Mouse (Mus musculus) neural tube, embryonic 11.5 days (tissue): ENCODE results near the gene Olfr206. TPM values are rescaled to one million over a fixed set of nuclear protein-coding genes. Genes with fewer than 3 reads are reported as not detected.
"Not testable (repeated sequence)": the region's sequence is repeated elsewhere in the genome, so short reads cannot be mapped to it uniquely, and the experiment has no call there.

Experiments
- ATAC-seq: fragments of 200-750 bp; cut with Nextera tagmentation; 2 replicates; pipeline ENCODE4 v1.8.0; 2017; ENCODE audit warnings: moderate number of reproducible peaks, mild to moderate bottlenecking, moderate TSS enrichment, moderate library complexity; ENCODE audit not compliant: insufficient read depth, low FRiP score, low TSS enrichment
- DNase-seq: peaks from one replicate; pipeline ENCODE4 v3.0.0-alpha.2; 2015; ENCODE audit warnings: low spot score
- H3K27ac ChIP-seq: fragments of 300-500 bp; sonication (generic); 2 replicates; pipeline ENCODE4 v1.5.1; 2014; ENCODE audit warnings: low read depth, mild to moderate bottlenecking, low read length
- H3K27me3 ChIP-seq: fragments of 300-500 bp; sonication (generic); 2 replicates; pipeline ENCODE4 v1.6.1; 2014; ENCODE audit warnings: mild to moderate bottlenecking, low read length, mixed read lengths; ENCODE audit not compliant: control insufficient read depth, insufficient read depth
- H3K36me3 ChIP-seq: fragments of 300-500 bp; sonication (generic); 2 replicates; pipeline ENCODE4 v1.6.1; 2014; ENCODE audit warnings: mild to moderate bottlenecking, low read length, moderate library complexity, mixed read lengths; ENCODE audit not compliant: control insufficient read depth, insufficient read depth
- H3K4me1 ChIP-seq: fragments of 300-500 bp; sonication (generic); 2 replicates; pipeline ENCODE4 v1.6.1; 2014; ENCODE audit warnings: low read length, mixed read lengths; ENCODE audit not compliant: control insufficient read depth, insufficient read depth
- H3K4me2 ChIP-seq: fragments of 300-500 bp; sonication (generic); 2 replicates; pipeline ENCODE4 v1.6.1; 2014; ENCODE audit warnings: low read depth, mild to moderate bottlenecking, moderate library complexity
- H3K4me3 ChIP-seq: fragments of 300-500 bp; sonication (generic); 2 replicates; pipeline ENCODE4 v1.5.1; 2014; ENCODE audit warnings: low read depth, low read length
- H3K9ac ChIP-seq: fragments of 300-500 bp; sonication (generic); 2 replicates; pipeline ENCODE4 v1.6.1; 2014; ENCODE audit warnings: mild to moderate bottlenecking, low read length
- H3K9me3 ChIP-seq: fragments of 300-500 bp; sonication (generic); 2 replicates; pipeline ENCODE4 v1.6.1; 2016; ENCODE audit warnings: low read length; ENCODE audit not compliant: control insufficient read depth
- WGBS: fragments of 180-500 bp; shearing (Covaris S2); extraction: QIAGEN DNeasy Blood & Tissue Kit; methylation state at CpG from one replicate; pipeline ENCODE4 v1.1.7; 2014; 5-methylcytosine and 5-hydroxymethylcytosine counted together
- polyA plus RNA-seq: library from polyadenylated mRNA; unstranded; fragments of >200 nt; fragmentation: Nextera tagmentation; extraction: Ambion mirVana; gene quantifications from 2 replicates; pipeline ENCODE4 v1.2.1, GENCODE M21; 2014

Gene Olfr206
- not detected in 2 replicates for polyA plus RNA-seq

- H3K4me2 ChIP-seq, result no peak within 1 kb of the TSS
- no peaks in the 10 kb centered on the region for H3K27me3 ChIP-seq
- H3K4me1 ChIP-seq, result no peaks in the 10 kb centered on the region
- no peak within 1 kb of the TSS for H3K27ac ChIP-seq
- H3K9ac ChIP-seq, result no peak within 1 kb of the TSS
- H3K4me3 ChIP-seq, result no peak within 1 kb of the TSS
- no peaks in the 10 kb centered on the region for H3K9me3 ChIP-seq
- ATAC-seq, result no peak
- no peaks in the 10 kb centered on the region for H3K36me3 ChIP-seq
- DNase-seq, result no peak
- WGBS, result 87% methylated on average over 1 of the region's 1 CpGs
Measured at GRCm38 (mm10) chr16:59349146-59349545, at the start of gene Olfr206. Gene Olfr206, minus strand, starts transcription at chr16:59349246.

GRCm38 (mm10) chr16:59393300-59393699, 44.3 kb upstream of the Olfr206 start:
- 87% methylated on average over 3 of the region's 3 CpGs for WGBS
- Histone ChIP-seq H3K9ac (no peak overlapping the region), H3K27me3 (no peaks in the 10 kb centered on the region), H3K4me2 (no peak overlapping the region), H3K9me3 (no peaks in the 10 kb centered on the region), H3K27ac (no peak overlapping the region), H3K4me3 (no peak overlapping the region), H3K4me1 (no peaks in the 10 kb centered on the region), H3K36me3 (no peaks in the 10 kb centered on the region)
- DNase-seq, result no peak
- ATAC-seq, result no peak

- Histone ChIP-seq H3K27me3 (no peaks in the 10 kb centered on the region), H3K4me2 (no peak within 1 kb of the TSS), H3K9ac (no peak within 1 kb of the TSS), H3K36me3 (no peaks in the 10 kb centered on the region), H3K4me1 (no peaks in the 10 kb centered on the region), H3K27ac (no peak within 1 kb of the TSS), H3K4me3 (no peak within 1 kb of the TSS), H3K9me3 (no peaks in the 10 kb centered on the region)
- DNase-seq, result no peak
- no peak for ATAC-seq
- 82% methylated on average over 2 of the region's 2 CpGs for WGBS
Measured at GRCm38 (mm10) chr16:59363893-59364292, 14.8 kb upstream of the Olfr206 start, which contains the start of gene Olfr209. Gene Olfr209, minus strand, starts transcription at chr16:59363993.

GRCm38 (mm10) chr16:59331038-59331437, 18.0 kb downstream of the Olfr206 start, which contains the start of gene Olfr205:
Gene Olfr205, minus strand, starts transcription at chr16:59331138.
- H3K27ac ChIP-seq, result no peak within 1 kb of the TSS
- no peaks in the 10 kb centered on the region for H3K36me3 ChIP-seq
- H3K4me3 ChIP-seq, result no peak within 1 kb of the TSS
- no peak for ATAC-seq
- H3K4me2 ChIP-seq, result no peak within 1 kb of the TSS
- no peaks in the 10 kb centered on the region for H3K27me3 ChIP-seq
- no peak within 1 kb of the TSS for H3K9ac ChIP-seq
- H3K4me1 ChIP-seq, result no peaks in the 10 kb centered on the region
- H3K9me3 ChIP-seq, result no peaks in the 10 kb centered on the region
- no peak for DNase-seq

- ATAC-seq, H3K4me1 ChIP-seq, H3K36me3 ChIP-seq, H3K27ac ChIP-seq, DNase-seq, H3K9me3 ChIP-seq, H3K4me3 ChIP-seq, H3K4me2 ChIP-seq, H3K27me3 ChIP-seq, H3K9ac ChIP-seq: not testable (repeated sequence)
- WGBS, result 65% methylated on average over 1 of the region's 1 CpGs
Measured at GRCm38 (mm10) chr16:59323262-59323661, 25.8 kb downstream of the Olfr206 start.

GRCm38 (mm10) chr16:59318148-59318547, 30.9 kb downstream of the Olfr206 start, which contains the start of gene Olfr204:
Gene Olfr204, minus strand, starts transcription at chr16:59318248.
- H3K27me3 ChIP-seq, result no peaks in the 10 kb centered on the region
- no peak within 1 kb of the TSS for H3K4me3 ChIP-seq
- H3K9ac ChIP-seq, result no peak within 1 kb of the TSS
- ATAC-seq, result no peak
- DNase-seq, result no peak
- no peak within 1 kb of the TSS for H3K27ac ChIP-seq
- H3K4me1 ChIP-seq, result no peaks in the 10 kb centered on the region
- H3K4me2 ChIP-seq, result no peak within 1 kb of the TSS
- H3K9me3 ChIP-seq, result no peaks in the 10 kb centered on the region
- H3K36me3 ChIP-seq, result no peaks in the 10 kb centered on the region

- Histone ChIP-seq H3K4me2 (no peak within 1 kb of the TSS), H3K9ac (no peak within 1 kb of the TSS), H3K36me3 (no peaks in the 10 kb centered on the region), H3K27me3 (no peaks in the 10 kb centered on the region), H3K27ac (no peak within 1 kb of the TSS), H3K4me3 (no peak within 1 kb of the TSS), H3K9me3 (no peaks in the 10 kb centered on the region), H3K4me1 (no peaks in the 10 kb centered on the region)
- ATAC-seq (no peak), DNase-seq (no peak)
- WGBS, result 85% methylated on average over 2 of the region's 2 CpGs
Measured at GRCm38 (mm10) chr16:59298581-59298980, 50.5 kb downstream of the Olfr206 start, which contains the start of gene Olfr203. Gene Olfr203, plus strand, starts transcription at chr16:59298881.

Other genes starting within 250 kb of the Olfr206 start
- gene Olfr193, start 237.4 kb downstream of the Olfr206 start, polyA plus RNA-seq, result not detected in 2 replicates
- gene Olfr194, start 228.2 kb downstream of the Olfr206 start, polyA plus RNA-seq, result not detected in 2 replicates
- gene Olfr195, start 202.2 kb downstream of the Olfr206 start, polyA plus RNA-seq, result not detected in 2 replicates
- gene Olfr196, start 178.8 kb downstream of the Olfr206 start, polyA plus RNA-seq, result not detected in 2 replicates
- gene Olfr198, start 145.7 kb downstream of the Olfr206 start, polyA plus RNA-seq, result not detected in 2 replicates
- gene Olfr199, start 129.5 kb downstream of the Olfr206 start, polyA plus RNA-seq, result not detected in 2 replicates
- gene Olfr201, start 76.6 kb downstream of the Olfr206 start, polyA plus RNA-seq, result not detected in 2 replicates
- gene Olfr202, start 62.5 kb downstream of the Olfr206 start, polyA plus RNA-seq, result not detected in 2 replicates
- gene Olfr203, start 50.4 kb downstream of the Olfr206 start, polyA plus RNA-seq, result not detected in 2 replicates
- gene Olfr204, start 31.0 kb downstream of the Olfr206 start, polyA plus RNA-seq, result not detected in 2 replicates
- not detected in 2 replicates for gene Olfr205, start 18.1 kb downstream of the Olfr206 start, polyA plus RNA-seq
- gene Olfr209, start 14.7 kb upstream of the Olfr206 start, polyA plus RNA-seq, result not detected in 2 replicates
- 0.11 TPM in 1 of 2 replicates, not detected in the other for gene Gabrr3, start 58.1 kb upstream of the Olfr206 start, polyA plus RNA-seq
- gene Riox2, start 122.5 kb upstream of the Olfr206 start, polyA plus RNA-seq, result 25.9 and 26.7 TPM in 2 replicates